Mouse (Mus musculus): ENCODE measurements around the gene Adgrg3.

DNA sequence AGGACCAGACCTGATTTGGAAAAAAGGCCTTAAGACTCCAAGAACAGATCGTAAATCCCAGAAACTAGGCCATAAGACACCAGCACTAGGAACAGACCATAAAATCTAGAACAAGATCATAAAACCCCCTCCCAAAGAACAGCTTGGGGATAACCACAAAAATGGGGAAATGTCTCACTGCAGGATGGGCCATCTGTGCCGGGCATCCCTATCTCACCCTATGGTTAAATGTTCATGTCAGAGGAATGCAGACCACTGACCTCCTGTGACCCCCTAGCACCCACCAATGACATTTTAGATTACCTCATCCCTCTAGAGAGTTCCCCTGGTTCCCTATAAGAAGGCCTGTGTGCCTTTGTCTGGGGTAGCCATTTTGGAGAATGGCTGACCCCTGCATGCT is 32.1 kb downstream of the Adgrg3 start:
- TF ChIP-seq KAT2A (IDR thresholded peaks at IDR 0.05; ENCODE audit: insufficient replicate concordance, low read length) (no peak), ZNF384 (IDR thresholded peaks at IDR 0.05; ENCODE audit: low read depth, low read length) (no peak), CTCF (conservative IDR thresholded peaks at IDR 0.05 in 1 of 2, IDR thresholded peaks at IDR 0.05 in 1 of 2; ENCODE audit: low read depth in 2 of 2, low read length in 2 of 2) (no peak)
